Comparison of ENCODE assay signal across 8 mouse cellular contexts in genomic region chr16:8459098-8459497, GRCm38 (mm10). TPM values are rescaled to one million over a fixed set of nuclear protein-coding genes. Genes with fewer than 3 reads are reported as not detected.
DNase-seq lines count a peak whose midpoint lies in the region; ATAC-seq lines count a peak whose summit lies in the region.

No protein-coding gene starts in this region.

- no peak overlapping the region for H3K27ac ChIP-seq in kidney, embryonic 16.5 days (ENCODE audit: low read length)
- H3K27ac ChIP-seq in heart, embryonic 10.5 days, result no peak overlapping the region

- no peak overlapping the region for H3K4me2 ChIP-seq in kidney, embryonic 16.5 days (replicated peaks; ENCODE audit: low read depth, low read length)

- DNase-seq in kidney, adult 11 months, result peak; percentile 16
- peak; percentile 52 for DNase-seq in MEL-GATA-1-ER (ENCODE audit: extremely low read depth, low read depth)
- DNase-seq in cerebellum, adult 9-10 months, result peak; percentile 61
- peak; percentile 75 for DNase-seq in heart, embryonic 10.5 days (ENCODE audit: low spot score)
- DNase-seq in left cerebral cortex, adult 11 months (ENCODE audit: low spot score), result peak; percentile 17
- DNase-seq in naive thymus-derived CD4-positive, alpha-beta T cell, adult 2 months (ENCODE audit: low read depth), result peak; percentile 84
- DNase-seq in thymus, postnatal 14 days, result peak; percentile 69

- WGBS in kidney, embryonic 16.5 days, result 36% methylated on average over 6 of the region's 6 CpGs
- 31% methylated on average over 6 of the region's 6 CpGs for WGBS in heart, embryonic 10.5 days

- ATAC-seq in kidney, embryonic 16.5 days (ENCODE audit: low FRiP score, low TSS enrichment), result no peak

- H3K27me3 ChIP-seq in kidney, embryonic 16.5 days (ENCODE audit: insufficient read depth, low read length), result no peaks in the 10 kb centered on the region
- peaks cover 4% of the 10 kb centered on the region for H3K27me3 ChIP-seq in heart, embryonic 10.5 days (ENCODE audit: insufficient read depth, poor library complexity, severe bottlenecking)

- no peaks in the 10 kb centered on the region for H3K4me1 ChIP-seq in kidney, embryonic 16.5 days (ENCODE audit: insufficient read depth, low read length)
- H3K4me1 ChIP-seq in heart, embryonic 10.5 days, result no peaks in the 10 kb centered on the region

- no peaks in the 10 kb centered on the region for H3K9me3 ChIP-seq in kidney, embryonic 16.5 days (ENCODE audit: low read length)
- no peaks in the 10 kb centered on the region for H3K9me3 ChIP-seq in heart, embryonic 10.5 days

- no peak overlapping the region for H3K4me3 ChIP-seq in kidney, embryonic 16.5 days (ENCODE audit: low read length)
- no peak overlapping the region for H3K4me3 ChIP-seq in heart, embryonic 10.5 days

- no peak overlapping the region for H3K9ac ChIP-seq in kidney, embryonic 16.5 days (replicated peaks; ENCODE audit: low read length)

- no peaks in the 10 kb centered on the region for H3K36me3 ChIP-seq in kidney, embryonic 16.5 days (ENCODE audit: insufficient read depth, low read length)
- no peaks in the 10 kb centered on the region for H3K36me3 ChIP-seq in heart, embryonic 10.5 days

RNA-seq across cellular contexts. Expression of gene Mettl22, which starts 11.5 kb away (rescaled TPM):
- polyA plus RNA-seq in kidney, embryonic 16.5 days (2015; fragmentation: Nextera tagmentation; extraction: Ambion mirVana), result 20.4 and 20.5 TPM in 2 replicates
- 38.0 and 54.3 TPM in 2 replicates for polyA plus RNA-seq in heart, embryonic 10.5 days (2016; fragmentation: Nextera tagmentation; extraction: Ambion mirVana)

RNA-seq across cellular contexts. Expression of gene Tmem114, which starts 34.2 kb away (rescaled TPM):
- polyA plus RNA-seq in kidney, embryonic 16.5 days (2015; fragmentation: Nextera tagmentation; extraction: Ambion mirVana), result 0.11 TPM in 1 of 2 replicates, not detected in the other
- not detected in 2 replicates for polyA plus RNA-seq in heart, embryonic 10.5 days (2016; fragmentation: Nextera tagmentation; extraction: Ambion mirVana)

RNA-seq across cellular contexts. Expression of gene Abat, which starts 54.1 kb away (rescaled TPM):
- 46.7 and 48.5 TPM in 2 replicates for polyA plus RNA-seq in kidney, embryonic 16.5 days (2015; fragmentation: Nextera tagmentation; extraction: Ambion mirVana)
- 34.7 and 41.8 TPM in 2 replicates for polyA plus RNA-seq in heart, embryonic 10.5 days (2016; fragmentation: Nextera tagmentation; extraction: Ambion mirVana)

Comparison
In these comparisons a context has a peak if more than half of its experiments do, and no peak if none do; other contexts are left out.
1. DNase-seq: peak in every context shown above with its lines; median percentile 84 in naive thymus-derived CD4-positive, alpha-beta T cell, adult 2 months; 75 in heart, embryonic 10.5 days; 69 in thymus, postnatal 14 days; 61 in cerebellum, adult 9-10 months; 52 in MEL-GATA-1-ER; 17 in left cerebral cortex, adult 11 months; 16 in kidney, adult 11 months.